Mouse (Mus musculus) embryo, embryonic 10 days (tissue): ENCODE data around the gene Inka1.
"Not testable (repeated sequence)": the region's sequence is repeated elsewhere in the genome, so short reads cannot be mapped to it uniquely, and the experiment has no call there.

Source experiments
- DNase-seq: peaks from one replicate; pipeline ENCODE4 v3.0.0-alpha.2; 2015; ENCODE audit warnings: low spot score

Gene Inka1

DNA sequence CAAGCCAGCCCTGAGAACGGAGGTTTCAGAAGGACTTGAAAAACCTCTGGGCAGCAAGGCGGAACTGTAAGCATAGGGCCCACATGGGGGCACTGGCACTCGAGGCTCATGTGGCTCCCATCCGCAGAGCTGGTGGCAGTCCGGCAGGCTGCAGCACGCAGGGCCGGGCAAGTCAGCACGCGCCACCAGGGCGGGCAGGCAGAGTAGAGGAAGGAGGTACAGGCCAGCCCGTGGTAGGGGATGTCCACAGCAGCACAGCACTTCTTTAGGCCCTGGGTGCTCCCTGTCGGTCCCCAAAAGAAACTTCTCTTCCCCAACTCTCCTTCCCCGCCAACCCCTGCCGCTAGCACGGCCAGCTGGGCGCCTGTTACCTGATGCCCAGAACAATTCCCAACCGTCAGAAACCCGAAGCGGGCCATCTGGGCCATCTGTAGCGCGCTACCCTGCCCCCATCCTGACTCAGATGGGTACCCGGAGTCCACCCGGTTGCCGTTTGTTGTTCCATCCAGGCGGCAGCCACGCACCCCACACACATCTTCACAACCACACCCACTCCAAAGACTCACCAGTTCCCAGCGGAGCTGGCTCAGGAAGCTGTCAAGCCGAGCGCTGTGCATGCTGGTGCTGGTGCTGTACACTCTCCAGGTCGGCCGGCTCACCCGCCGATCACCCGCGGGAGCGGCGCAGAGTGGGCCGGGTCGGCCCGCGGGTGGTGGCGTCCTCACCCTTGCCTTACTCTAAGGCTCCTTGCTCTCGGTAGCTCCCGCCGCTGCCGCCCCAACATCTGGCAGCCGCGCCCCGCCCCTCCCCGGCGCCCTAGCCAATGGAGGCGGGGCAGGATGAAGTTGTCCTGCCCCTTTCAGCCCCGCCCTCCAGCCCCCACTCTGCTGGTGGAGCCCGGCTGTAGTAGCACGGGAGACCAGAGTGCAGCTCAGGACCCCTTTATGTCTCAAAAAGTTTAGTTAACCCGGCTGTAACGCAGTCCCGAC lies at the start of gene Inka1:
Gene Inka1, minus strand, starts transcription at position 749 of the 989 bp plus-strand sequence.
- DNase-seq = peak; percentile 88

DNA sequence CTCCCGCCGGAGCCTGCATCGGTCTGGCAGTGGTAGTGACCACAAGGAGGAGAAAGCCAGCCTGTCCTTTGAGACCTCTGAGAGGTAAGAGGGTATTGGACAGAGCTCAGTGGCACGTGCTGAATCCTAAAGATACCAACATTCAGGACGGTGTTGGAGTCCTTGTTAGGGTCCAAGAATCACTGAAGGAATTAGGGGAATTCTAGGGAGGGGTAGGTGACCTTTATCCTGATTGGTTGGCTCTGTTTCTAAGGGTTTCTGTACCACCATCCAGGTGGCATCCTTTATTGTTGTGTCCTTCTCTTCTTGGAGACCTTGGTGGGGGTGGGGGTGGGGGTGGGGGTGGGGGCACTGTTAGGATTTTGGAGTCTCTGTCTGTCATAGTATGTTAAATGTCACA lies 46.4 kb upstream of the Inka1 start:
- no peak for DNase-seq

DNA sequence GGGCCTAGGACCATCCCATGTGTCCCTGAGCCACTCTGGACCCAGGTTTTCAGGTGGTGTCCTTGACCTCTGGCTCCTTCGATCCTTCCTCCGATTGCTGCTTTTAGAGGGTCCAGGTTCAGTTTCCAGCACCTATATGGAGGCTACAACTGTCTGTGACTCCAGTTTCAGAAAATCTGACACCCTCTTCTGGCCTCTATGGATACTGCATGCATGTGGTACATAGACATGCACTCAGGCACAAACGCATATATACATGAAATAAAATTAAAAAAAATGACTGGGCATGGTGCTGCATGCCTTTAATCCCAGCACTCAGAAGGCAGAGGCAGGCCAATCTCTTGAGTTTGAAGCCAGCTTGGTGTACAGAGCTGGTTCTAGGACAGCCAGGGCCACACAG lies 42.2 kb upstream of the Inka1 start:
- DNase-seq = no peak

DNA sequence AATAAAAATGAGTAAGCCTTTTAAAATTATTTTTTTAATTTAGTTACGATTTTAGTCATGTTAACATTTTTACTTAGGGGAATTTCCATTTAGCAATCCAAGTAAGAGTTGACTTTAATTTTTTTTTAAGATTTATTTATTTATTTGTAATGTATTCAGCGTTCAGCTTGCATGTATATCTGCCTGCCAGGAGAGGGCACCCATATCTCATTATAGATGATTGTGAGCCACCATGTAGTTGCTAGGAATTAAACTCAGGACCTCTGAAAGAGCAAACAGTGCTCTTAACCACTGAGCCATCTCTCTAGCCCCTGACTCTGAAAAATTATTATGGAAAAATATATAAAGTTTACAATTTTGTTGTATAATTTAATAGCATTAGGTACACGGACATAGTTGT lies 40.9 kb upstream of the Inka1 start:
- DNase-seq = no peak

DNA sequence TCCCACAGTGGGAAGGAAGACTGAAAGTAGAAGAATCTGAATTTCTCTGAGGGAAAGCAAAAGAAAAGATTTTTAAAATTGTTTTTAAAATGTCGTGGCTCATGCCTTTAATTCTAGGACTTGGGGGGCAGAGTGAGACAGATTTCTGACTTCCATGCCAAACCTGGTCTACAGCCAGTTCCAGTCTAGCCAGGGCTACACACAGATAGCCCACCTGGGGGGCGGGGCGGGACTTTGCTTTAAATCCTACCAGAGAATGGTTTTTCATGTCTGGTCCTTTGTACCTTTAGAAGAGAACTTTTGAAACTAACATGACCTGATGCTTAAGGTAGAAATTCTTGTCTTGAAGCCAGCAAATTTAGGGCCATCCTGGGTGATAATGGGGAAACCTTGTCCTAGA lies 37.5 kb upstream of the Inka1 start:
- no peak for DNase-seq

DNA sequence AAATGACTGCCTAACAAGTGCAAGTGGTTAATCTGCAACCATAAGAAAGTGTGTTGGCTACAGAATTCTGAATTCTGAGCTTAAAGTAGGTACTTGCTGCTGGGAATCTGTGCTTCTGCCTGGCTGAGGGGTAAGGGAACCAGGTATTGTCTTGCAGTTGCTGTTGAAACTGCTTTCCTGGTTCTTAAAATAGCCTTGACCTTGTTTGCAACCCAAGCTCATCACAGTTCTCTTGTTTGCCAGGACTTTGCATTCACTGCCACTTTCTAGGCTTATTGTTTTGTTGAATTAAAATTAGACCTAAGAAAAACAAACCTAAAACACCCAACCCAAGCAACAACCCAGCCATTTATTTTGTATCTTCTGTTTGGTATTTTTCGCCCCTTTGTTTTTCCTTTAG lies 35.1 kb upstream of the Inka1 start:
- DNase-seq = no peak

DNA sequence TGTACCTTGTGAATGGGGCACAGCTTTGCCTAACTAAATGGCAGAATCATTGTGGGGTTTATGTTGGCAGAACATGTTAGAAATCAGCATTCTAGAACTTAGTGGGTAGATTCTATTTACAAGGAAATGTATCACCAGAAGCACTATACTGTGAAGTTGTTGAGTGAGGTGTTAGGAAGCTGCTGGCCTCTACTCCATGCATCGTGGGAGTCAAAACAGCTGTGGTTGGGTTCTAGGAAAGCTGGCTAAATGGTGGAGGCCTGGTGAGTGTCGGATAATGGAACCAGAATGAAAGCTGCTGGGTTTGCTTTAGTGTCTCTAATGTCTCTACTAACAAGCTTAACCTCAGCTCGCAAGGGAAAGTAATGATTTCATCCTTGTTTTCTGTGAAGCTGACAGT lies 31.4 kb upstream of the Inka1 start:
- DNase-seq = no peak

DNA sequence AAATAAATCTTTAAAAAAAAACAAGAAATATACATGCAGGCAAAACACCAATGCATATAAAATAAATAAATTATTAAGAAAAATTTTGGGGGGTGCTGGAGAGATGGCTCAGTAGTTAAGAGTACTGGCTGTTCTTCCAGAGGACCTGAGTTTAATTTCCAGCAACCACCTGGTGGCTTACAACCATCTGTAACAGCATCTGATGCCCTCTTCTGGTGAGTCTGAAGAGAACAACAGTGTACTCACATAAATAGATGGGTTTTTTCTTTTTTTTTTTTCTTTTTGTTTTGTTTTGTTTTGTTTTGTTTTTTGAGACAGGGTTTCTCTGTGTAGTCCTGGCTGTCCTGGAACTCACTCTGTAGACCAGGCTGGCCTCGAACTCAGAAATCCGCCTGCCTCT lies 27.9 kb upstream of the Inka1 start:
- DNase-seq = not testable (repeated sequence)

DNA sequence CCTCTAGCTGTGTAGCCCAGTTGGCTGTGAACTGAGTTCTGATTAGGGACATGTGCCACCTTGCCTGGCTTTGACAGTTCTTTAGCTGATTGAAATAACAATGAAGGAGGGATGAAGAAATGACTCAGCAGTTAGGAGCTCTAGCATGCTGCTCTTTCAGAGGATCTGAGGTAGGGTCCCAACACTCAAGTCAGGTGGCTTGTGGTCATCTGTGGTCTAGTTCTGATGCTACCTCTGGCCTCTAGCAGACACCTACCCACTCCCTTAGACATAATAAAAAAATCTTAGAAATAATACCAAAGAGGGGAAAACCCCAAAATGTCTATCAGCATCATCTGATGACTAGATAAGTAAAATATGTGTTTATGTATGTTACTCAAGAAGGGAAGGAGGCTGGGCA lies 24.7 kb upstream of the Inka1 start:
- no peak for DNase-seq

DNA sequence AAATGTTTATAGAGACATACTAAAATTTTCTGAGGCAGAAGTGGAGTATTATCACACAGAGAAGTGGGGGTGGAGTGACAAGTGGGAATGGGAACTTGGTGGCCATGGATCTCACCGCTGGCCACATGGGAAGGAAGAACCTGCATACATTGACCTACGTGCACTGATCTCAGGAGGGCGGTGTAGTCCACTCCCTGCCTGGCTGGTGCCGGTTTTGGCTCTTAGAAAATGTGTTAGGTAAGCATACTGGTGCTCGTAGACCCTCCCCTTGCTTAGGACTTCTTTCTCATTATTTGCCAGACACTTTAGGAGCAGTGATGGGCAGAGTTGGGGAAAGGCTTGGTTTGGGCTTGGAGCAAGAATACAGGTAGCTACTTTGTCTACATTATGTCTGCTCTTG lies 22.4 kb upstream of the Inka1 start:
- DNase-seq = no peak

DNA sequence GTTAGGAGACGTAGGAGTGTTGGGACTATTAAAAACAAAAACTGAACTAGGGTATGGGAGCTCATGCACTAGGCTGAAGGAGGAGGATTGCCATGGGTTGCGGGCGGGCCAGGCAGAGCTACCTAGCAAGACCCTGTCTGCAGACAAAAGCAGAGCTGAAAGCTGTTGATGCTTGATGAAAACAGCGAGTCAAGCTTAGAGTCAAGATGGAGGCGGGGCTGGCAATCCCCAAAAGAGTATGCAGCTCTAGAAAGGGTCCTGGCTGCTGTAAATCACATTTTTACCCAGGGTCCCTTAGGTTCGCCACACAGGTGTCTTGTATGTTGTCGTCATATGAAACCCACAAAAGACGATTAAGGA lies 17.8 kb upstream of the Inka1 start:
- DNase-seq = peak; percentile 45

DNA sequence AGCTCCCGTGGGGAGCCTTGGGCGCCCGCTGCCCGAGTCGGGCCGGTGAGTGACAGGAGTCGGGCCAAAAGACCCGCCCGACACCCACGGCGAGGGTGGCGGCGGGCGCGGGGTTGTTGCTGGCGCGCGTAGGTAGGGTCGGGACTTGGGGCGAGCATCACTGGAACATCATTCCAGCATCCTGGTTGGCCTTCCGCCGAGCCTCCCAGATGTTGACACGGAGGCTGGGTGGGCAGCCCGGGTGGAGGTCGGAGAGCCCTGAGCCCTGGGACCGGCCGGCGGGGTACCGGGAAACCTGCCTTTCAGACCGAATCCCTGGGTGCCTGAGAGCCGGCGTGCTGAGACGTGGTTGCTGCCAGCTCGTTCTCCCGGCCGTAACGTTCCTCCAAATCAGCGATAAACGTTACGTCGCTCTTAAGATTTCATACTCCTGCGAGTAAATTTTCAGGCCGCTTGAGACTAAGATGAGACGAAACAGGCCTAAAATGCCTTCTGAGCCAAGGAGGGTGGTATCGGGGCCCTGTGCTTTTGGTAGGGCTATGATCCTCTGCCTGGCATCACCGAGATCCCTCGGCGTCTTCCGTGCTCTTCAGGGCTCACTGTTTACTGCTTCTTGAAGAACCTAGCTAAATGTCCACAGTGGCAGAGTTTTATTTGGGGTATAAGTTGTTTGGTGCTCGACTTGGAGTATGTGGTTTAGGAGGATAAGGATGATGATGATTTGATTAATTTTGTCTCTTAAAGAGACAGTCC lies 17.3 kb upstream of the Inka1 start:
- peak; percentile 17 for DNase-seq

DNA sequence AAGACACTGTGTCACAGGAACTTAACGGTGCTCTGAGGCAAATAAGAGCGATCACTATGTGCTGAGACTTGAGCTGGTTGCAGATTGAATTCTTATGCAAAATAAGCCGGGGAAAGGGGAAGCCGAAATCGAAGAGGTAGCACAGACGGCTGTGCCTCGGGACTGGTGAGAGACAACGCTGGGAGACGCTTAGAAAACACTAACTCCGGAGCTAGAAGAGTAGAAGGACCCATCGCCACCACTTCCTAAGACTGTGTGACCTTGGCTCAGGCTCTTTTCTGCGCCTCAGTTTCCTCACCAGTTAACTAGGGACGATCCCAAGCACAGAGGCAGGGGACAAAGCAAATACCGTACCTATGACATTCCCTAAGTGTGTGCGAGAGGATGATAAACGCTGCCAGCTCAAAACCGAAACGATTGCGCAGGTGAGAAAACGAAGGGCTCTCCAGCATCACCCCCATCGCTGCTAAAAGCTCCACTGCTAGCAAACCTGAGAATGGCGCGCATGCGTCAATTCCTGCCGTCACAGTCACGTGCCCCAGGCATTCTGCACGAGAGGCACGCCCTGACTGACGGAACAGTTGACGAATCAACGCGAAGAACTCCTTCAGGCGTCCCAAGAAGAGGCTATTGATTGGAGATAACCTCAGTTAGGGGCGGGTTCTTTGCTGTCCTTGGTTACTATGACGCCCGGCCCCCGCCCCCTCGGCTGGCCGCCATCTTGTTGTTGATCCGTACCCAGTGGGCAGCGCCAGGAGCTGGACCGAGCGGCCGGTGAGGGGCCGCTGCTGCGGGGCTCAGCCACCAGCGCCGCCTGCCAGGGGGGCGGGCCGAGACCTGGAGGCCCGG lies 16.5 kb upstream of the Inka1 start, which contains the start of gene Ip6k1:
Gene Ip6k1, plus strand, starts transcription at position 580 of the 849 bp plus-strand sequence.
- peak; percentile 100 for DNase-seq

DNA sequence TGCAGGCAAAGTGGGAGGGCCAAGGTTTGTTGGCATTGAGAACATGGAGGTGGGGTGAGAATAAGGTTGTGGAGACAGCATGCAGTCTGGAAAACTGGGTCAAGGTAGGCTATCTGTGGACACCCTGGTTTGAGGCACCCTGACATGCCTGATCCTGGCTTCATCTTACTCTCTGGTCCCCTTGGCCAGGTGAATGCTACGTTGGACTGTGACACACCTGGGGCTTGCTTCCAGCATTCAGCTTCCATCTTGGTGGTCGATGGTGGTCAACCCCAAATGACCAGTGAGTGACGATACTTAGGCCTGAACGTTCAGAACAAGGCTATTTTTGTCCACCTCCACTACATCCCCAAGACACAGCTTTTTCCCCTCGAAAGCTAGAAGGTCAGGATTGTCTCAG lies 10.4 kb upstream of the Inka1 start, which contains the start of gene Gm20662:
Gene Gm20662, plus strand, starts transcription at position 301 of the 400 bp plus-strand sequence.
- no peak for DNase-seq

DNA sequence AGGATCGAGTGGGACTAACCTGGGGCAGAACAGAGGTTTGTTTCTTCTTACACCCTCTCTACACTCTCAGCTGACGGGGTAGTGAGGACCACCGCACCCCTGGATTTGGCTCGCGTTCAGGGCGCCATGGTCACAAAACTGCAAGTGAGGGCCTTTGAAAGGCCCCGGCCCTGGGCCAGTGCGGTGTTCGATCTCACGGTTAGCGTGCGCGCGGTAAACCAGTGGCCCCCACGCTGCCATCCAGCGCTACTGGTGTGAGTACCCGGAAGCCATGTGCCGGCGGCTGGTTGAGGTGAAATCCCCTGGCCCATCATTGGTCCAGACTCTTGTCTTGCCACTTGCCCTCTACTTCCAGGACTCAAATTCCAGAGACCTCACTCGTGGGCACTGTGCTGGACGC lies 9.8 kb upstream of the Inka1 start:
- DNase-seq = no peak

DNA sequence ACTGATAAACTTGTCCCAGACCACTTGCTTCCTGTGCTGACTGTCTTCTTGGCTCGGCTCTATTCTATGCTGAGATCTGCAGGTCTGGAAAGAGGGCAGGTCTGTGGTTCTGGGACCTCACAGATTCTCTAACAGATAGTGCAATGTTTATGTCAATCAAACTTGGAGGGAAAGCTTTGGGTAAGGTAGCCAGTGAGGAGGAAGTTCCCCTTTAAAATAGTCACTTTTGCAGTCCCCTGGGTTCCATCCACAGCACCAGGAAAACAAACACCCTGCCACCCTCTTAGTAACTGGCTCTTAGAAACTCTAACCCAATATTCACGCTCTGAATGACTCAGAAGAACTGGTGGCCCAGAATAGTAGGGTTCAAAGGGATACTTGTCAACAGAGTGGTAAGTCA lies 8.8 kb upstream of the Inka1 start:
- DNase-seq = no peak

DNA sequence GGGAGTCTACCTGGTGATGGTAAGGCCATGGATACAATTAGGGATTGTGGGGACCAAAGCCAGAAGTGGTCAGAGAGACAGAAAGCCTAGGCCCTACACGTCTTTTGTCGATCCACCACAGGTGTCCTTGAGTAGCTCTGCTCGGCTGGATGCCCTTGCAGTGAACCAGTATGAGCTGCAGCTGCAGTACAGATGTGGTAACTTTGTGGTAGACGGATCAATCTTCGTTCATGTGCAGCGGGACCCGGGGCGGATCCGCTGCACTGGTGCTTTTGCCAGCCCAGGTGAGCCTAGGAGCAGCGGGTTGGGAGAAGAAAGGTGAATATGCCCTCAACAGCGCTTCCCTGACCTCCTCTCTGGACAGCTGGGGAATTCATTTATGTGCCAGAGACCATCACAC lies 7.3 kb upstream of the Inka1 start:
- no peak for DNase-seq

DNA sequence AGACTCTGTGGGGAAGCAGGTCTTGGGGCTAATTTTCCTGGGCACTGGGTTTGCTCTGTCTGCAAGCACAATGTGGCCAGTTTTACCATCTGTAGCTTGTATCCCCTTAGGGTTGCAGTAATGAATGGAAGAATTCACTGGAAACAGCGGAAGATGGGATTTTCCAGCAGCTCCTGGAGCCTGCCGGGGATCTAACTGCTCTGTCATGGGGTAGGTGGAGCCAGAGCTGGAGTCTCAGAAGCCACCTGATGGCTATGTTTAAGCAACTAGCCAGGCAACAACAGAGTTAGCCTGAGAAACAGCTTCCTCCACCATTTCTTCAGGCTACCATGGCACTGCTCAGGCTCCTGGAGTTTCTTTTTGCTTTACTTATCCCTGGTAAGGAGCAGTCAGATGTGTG lies 6.5 kb upstream of the Inka1 start, which contains the start of gene Cdhr4:
Gene Cdhr4, plus strand, starts transcription at position 301 of the 400 bp plus-strand sequence.
- DNase-seq = no peak

DNA sequence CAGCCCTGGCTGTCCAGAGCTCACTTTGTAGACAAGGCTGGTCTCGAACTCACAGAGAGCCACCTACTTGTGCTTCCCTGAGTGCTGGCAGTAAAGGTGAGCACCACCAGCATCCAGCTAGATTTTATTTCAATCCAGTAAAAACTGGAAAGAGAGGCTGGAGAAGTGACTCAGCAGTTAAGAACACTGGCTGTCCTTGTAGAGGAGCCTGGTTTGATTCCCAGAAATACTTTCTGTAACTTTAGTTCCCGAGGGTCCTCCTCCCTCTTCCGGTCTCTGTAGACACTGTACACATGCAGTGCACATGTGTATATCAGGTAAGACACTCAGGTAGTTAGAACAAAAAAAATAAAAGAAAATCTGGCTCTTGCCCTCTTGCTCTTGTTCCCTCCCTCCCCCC lies 2.3 kb upstream of the Inka1 start:
- DNase-seq = no peak

DNA sequence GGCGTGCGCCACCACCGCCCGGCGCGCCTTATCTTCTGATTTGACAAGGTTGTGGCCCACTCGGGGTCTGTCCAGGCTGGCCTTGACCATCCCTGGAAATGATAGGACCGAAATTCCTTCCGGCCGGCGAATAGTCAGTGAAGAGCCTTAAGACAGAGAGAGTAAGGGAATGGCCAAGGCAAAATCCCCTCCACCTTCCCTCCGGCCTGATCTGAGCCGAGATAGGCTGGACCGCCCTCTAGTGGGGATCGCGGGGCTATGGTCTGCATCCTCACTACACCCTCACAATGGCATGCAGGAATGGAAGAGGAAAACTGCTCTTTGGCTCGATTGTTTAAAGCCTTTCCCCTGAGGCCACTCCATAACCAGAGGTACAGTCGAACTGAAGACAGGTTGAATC lies 697 bp upstream of the Inka1 start:
- DNase-seq = peak; percentile 95

DNA sequence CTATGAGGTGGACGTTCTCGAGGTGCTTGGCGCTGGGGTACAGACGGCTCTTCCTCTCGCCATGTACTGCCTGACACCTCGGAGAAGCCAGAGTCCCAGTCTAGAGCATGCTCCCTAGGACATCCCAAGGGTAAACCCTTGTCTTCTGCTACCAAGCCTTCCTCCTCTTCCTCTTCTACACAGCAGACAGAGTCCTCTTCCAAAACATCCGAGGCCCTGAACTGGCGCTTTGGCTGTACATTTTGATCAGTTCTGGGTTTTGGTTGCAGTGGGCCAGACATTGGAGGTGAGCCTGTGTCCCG lies 974 bp downstream of the Inka1 start:
- DNase-seq = no peak

DNA sequence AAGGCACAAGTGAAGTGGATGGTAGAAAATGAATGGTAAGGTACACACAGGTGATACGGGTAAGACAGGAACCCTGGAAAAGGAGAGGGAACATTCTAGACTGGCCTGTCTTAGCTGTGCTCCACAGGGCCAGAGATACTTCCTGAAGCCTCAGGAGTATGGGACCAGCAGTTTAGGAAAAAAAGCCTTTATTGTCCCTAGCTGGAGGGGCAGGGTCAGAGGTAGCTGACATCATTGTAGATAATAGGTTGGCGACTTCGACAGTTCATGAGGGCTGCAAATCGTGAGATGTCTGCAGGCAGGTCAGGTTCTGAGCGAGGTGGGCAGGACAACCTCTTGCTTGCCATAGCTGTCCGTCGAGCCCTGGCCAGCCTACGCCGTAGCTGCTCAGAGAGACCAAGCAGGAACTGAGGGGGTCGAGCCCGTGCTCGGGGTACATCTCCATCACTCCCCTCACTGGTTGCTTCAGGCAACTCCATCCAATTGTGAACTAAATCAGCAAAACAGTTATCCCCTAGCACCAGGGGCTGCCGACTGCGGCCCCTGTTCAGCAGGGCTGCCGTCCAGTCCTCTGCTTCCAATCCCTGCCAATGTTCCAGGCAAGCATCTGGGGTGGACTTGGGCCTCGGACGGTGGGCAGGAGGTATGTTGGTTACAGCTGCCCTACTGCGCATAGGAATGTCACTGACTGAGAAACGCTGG lies 1.5 kb downstream of the Inka1 start:
- peak; percentile 16 for DNase-seq
